Mouse (Mus musculus): ENCODE measurements around the gene Psmb2.

The Psmb2 gene

DNA sequence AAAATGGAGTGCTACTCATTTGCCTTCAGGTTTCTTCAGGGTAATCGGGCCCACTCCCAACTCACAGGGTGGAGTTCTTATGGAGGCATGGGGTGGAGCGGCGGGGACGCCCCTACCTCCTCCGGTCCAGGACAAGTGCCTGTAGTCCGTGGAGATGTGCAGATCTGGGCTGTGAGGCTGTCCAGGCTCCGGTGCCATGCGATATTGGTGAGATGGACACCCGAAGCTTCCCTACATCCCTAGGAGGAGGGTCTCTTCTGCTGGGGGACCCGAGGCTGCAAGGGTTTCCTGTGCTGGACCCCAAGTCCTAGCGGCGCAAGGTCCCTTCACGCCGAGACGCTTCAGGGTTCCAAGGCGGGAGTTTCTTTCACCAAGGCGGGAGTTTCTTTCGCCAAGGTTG, 54.7 kb downstream of the Psmb2 start:
- DNase-seq (ENCODE audit: low read depth in 1 of 2, low spot score in 2 of 2), result no peak

DNA sequence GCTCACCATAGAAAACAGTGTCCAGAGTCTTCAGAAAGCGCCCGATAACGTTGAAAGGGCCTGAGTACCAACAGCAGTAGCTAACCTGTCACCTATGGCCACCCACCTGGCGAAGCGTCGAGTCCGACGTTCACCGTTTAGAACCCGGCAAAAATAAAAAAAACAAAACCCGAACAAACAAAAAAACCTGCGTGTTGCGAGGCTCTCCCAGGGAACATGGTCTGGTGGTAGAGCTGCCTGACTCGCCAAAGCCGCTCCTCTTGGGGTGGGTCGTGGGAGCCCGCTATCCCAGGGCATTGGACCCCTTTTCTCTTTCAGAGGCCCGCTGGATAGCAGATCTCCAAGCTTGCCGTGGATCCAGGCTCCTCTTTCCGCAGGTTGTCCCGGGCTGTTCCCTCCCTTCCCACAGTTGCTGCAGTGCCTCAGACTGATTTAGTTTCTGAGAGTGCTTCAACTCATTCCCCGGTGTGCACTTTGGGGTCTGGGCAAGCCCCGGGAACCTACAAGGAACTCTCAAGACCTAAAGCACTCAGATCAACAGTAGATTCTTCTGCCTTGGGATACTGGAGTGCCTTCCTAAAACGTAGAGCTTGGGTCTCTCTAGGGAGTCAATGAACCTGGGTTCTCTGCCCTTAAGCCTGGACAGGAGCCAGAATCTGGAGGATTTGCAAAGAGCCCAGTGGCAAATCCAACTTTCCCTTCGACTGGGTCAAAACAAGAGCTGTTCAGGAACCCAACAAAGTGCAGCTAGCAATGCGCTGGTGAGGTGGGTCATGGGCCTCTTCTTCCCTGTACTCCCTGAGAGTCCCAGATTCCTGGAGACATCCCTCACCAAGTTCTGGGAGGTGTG, 55.3 kb downstream of the Psmb2 start:
- no peak for DNase-seq (ENCODE audit: low read depth in 1 of 2, low spot score in 2 of 2)

DNA sequence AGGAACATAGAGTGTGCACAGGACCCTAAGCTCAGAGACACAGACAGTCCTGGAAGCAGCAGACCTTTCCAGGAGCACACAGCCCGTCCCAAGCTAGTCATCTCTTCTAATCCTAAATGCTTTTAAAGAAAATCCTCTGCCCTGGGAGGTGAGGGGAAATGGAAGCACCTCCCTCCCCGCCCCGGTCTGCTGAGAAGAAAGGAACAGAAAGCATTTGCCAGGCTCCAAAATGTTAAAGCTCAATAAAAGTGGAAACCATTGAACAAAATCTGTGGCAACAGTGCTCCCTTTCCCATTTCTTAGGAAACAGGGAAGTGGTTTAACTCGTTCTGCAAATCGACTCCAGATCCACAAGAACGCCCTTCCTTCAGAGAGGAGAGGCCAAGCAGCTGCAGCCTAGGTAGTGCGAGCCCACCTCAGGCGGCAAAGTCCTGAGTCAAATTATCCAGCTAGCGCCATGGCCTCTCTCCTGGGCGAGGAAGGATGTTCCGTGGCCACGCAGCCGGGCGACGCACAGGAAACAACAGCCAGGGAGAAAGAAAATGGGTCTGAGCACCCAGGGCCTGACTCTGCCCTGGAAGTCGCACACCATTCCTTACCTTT, 56.7 kb downstream of the Psmb2 start:
- DNase-seq (ENCODE audit: low read depth in 1 of 2, low spot score in 2 of 2), result no peak

GRCm38 (mm10) chr4:126734700-126735381, 57.4 kb downstream of the Psmb2 start:
- DNase-seq (ENCODE audit: low read depth in 1 of 2, low spot score in 2 of 2), result no peak

- DNase-seq (ENCODE audit: low read depth in 1 of 2, low spot score in 2 of 2), result no peak
Observed at GRCm38 (mm10) chr4:126735382-126736000, 58.1 kb downstream of the Psmb2 start.

DNA sequence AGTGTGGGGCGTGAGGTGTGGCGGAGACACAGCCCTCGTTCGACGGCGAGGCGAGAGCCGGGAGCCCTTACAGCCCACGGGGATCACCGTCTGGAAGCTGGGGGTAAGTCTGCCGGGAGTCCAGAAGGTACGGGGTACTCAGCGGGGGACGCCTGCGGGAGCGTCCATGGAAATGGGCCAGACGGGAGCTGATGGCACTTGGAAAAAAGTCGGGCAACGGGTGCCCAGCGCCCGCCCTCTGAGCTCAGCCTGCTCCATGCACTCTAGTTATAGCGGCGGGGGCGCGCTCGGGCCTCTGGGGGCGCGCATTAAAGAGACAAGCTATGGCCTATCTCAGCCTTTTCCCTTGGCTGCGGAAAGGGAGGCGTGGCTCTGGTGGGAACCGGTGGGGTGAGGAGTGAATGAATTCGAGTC, 58.6 kb downstream of the Psmb2 start, which contains the start of gene Tfap2e:
TSS of gene Tfap2e (minus strand) at position 240 of the 414 bp plus-strand sequence.
- no peak for DNase-seq (ENCODE audit: low read depth in 1 of 2, low spot score in 2 of 2)

GRCm38 (mm10) chr4:126739966-126740676, 62.7 kb downstream of the Psmb2 start:
- no peak for DNase-seq (ENCODE audit: low read depth in 1 of 2, low spot score in 2 of 2)

DNA sequence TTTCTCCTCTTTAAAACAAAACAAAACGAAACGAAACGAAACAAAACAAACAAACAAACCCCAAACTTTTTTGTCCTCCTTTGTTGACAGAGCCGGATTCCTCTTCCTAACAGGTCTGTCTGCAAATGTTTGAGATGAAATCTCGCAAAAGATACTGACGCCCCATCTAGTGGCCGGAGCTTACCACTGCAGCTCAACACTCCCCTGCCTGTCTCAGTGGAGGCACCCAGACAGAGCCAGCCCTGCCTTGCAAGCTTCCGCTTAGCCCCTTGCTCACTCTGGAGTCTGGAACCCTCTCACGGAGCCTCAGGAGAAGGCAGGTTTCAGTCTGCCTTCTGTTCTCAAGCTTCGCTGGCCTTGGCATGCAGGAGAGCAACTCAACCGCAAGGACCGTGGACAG, 64.0 kb downstream of the Psmb2 start:
- peak in 1 of 2 experiments; percentile 53 for DNase-seq (ENCODE audit: low read depth in 1 of 2, low spot score in 2 of 2)

GRCm38 (mm10) chr4:126742976-126743375, 65.5 kb downstream of the Psmb2 start:
- DNase-seq (ENCODE audit: low read depth in 1 of 2, low spot score in 2 of 2), result no peak

GRCm38 (mm10) chr4:126743713-126744112, 66.3 kb downstream of the Psmb2 start:
- DNase-seq (ENCODE audit: low read depth in 1 of 2, low spot score in 2 of 2), result no peak

GRCm38 (mm10) chr4:126744831-126745230, 67.4 kb downstream of the Psmb2 start:
- DNase-seq (ENCODE audit: low read depth in 1 of 2, low spot score in 2 of 2), result no peak

GRCm38 (mm10) chr4:126745506-126746193, 68.2 kb downstream of the Psmb2 start:
- DNase-seq (ENCODE audit: low read depth in 1 of 2, low spot score in 2 of 2), result no peak

- no peak for DNase-seq (ENCODE audit: low read depth in 1 of 2, low spot score in 2 of 2)
Observed at GRCm38 (mm10) chr4:126746194-126746840, 68.9 kb downstream of the Psmb2 start.

DNA sequence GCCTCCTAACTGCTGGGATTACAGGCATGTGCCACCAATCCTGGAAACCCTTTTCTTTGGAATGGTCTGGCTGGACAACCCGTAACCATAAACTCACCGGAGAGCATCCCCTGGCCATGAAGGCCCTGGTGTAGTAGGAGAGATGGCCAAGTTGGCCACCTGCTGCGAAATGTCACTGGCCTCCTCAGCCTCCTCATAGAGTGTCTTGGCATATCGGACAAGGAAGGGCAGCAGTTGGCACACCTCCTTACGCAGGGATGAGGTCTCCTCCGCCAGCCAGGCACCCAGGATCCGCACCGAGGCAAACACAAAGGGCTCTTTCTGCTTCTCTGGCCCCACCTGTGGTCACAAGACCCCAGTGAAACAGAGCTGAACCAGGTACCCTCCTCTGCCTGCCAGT, 71.0 kb downstream of the Psmb2 start:
- DNase-seq (ENCODE audit: low read depth in 1 of 2, low spot score in 2 of 2), result no peak

GRCm38 (mm10) chr4:126749553-126749952, 72.1 kb downstream of the Psmb2 start:
- DNase-seq (ENCODE audit: low read depth in 1 of 2, low spot score in 2 of 2), result no peak

- no peak for DNase-seq (ENCODE audit: low read depth in 1 of 2, low spot score in 2 of 2)
Observed at GRCm38 (mm10) chr4:126750046-126750683, 72.7 kb downstream of the Psmb2 start.

DNA sequence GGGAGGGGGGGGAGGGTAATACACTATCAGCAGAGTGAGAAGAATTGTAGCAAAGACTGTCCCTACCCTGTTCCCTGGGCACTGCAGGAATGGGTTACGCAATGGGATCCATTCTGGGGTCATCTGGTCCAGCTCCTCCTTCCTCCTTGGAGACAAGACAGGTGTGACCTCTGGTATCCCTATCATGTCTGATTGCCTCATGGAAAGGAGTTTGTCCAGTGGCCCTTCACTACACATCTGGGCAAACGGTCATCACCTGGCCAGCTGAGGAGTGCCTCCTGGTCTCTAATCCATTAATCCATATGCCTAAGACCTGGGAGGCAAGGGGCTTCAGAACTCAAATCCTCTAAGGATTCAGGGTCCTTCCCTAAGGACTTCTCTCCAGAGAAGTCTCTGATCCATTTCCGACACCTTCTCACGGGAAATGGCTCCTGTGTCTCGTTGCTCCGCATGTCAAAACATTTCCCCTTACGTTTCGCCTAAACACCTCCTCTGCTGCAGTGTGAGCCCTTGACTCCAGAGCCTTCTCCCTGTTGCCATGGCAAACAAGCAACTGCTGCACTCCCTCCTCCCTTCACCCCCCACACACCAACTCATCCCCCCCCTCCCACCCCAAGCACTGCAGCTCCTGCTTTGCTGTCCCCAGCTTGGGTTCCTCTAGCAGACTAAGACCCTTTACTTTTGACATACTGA, 73.6 kb downstream of the Psmb2 start:
- DNase-seq (ENCODE audit: low read depth in 1 of 2, low spot score in 2 of 2), result no peak

DNA sequence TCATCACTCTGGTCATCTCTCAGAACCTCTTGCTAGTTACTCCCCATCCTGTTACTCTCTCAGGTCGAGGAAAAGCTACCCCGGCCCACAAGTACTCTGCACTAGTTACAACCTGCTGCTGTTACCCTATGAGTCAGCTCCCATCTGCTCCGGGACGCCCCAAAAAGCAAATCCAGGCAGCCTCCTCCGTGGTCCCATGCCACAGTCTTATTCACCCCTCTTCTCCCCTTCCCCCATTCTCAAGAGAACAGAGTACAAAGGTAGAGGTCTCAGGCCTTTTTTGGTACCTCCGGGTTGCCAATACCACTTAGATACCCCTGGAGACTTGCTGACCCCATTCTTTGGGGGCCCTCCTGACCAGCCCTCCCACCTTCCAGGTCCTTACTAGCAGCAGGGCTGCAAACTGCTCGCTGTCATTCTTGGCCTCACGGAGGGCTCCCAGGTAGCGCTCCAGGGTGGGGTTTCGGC, 74.2 kb downstream of the Psmb2 start:
- no peak for DNase-seq (ENCODE audit: low read depth in 1 of 2, low spot score in 2 of 2)
